Mouse (Mus musculus) brain, embryonic 14.5 days (tissue): ENCODE data around the gene Sh3yl1. TPM values are rescaled to one million over a fixed set of nuclear protein-coding genes. Genes with fewer than 3 reads are reported as not detected.

ENCODE experiments used
- DNase-seq: peaks from one replicate; pipeline ENCODE4 v3.0.0-alpha.2; 2011; ENCODE audit warnings: low read depth
- CTCF ChIP-seq: fragments of 200-500 bp; IDR thresholded peaks from 2 replicates; pipeline ENCODE4 v1.5.1; 2012; ENCODE audit warnings: inconsistent platforms, mild to moderate bottlenecking, moderate library complexity, borderline replicate concordance; ENCODE audit not compliant: insufficient read depth, insufficient read length; ENCODE audit errors: extremely low read depth
- POLR2A ChIP-seq: fragments of 200-500 bp; IDR thresholded peaks from 2 replicates; pipeline ENCODE4 v1.6.1; 2012; ENCODE audit warnings: mild to moderate bottlenecking, inconsistent platforms, borderline replicate concordance; ENCODE audit not compliant: poor library complexity, insufficient read depth, insufficient read length, severe bottlenecking; ENCODE audit errors: extremely low read depth
- polyA plus RNA-seq: library from polyadenylated mRNA; depleted of rRNA; stranded (reverse); fragments of >200 nt; gene quantifications from 2 replicates; pipeline ENCODE4 v1.2.3, GENCODE M21; 2012; rRNA removed

Gene Sh3yl1
- 19.3 and 23.0 TPM in 2 replicates for polyA plus RNA-seq

DNA sequence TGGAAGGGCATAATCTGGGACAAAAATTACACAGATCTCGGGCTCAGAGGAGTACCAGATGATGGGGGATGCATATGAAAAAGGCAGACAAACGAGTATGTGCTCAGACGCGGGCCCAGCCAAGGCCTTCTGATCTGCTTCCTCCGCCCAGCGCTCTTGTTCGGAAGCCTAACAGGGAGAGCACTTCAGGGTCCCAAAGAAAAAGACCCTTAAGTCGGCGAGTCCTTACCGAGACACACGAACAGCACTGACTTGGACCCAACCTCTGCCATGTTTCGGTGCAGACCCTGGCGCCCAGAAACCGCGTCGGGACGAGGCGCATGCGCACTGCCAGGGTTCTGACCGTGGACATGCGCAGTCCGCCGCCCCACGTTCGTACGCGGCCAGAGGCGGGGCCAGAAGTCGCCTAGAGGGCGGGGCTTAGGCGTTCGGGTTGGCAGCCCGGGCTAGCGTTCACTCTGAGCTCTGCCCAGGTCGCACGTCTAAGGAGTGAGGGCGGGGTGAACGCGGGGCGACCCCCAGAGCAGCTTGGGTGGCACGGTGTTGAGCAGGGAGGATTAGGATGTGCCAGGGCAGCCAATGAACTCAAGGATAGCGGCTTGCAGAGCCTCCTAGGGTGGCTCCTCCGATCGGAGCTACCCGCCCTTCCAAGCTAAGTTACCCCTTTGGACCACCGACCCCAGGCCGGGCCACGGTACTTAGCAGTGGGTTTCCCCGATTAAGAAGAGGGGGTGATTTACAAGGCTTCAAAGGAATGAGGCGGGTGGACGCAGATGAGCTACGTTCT, at the start of gene Sh3yl1, which contains the start of gene Acp1:
Sh3yl1 (plus strand) TSS at position 408 of the 787 bp plus-strand sequence.
Acp1 (minus strand) TSS at position 329 of the 787 bp plus-strand sequence.
- peak; percentile 97 for DNase-seq
- TF ChIP-seq POLR2A (peak; percentile 35; the same call in 1 of the 2 replicates), CTCF (no peak)

DNA sequence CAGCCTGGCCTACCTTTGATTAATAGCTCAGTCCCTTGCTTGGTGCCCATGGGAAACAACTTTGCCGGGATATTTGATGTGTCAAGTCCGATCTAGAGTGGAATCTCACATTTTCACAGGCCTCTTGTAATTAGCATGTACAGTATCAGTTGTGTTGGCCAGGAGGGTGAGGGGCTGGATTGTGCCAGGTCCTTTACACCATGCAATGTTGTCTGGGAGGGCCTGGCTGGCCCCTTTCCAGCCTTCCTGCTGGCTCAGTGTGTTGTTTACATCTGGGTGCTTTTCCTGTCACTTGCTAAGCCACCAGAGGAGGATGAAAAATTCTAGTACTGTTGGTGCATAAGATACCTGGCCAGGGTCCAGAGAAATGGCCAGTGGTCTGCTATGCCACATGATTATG, 47.1 kb upstream of the Sh3yl1 start:
- peak; percentile 61 for DNase-seq
- TF ChIP-seq POLR2A: no peak

DNA sequence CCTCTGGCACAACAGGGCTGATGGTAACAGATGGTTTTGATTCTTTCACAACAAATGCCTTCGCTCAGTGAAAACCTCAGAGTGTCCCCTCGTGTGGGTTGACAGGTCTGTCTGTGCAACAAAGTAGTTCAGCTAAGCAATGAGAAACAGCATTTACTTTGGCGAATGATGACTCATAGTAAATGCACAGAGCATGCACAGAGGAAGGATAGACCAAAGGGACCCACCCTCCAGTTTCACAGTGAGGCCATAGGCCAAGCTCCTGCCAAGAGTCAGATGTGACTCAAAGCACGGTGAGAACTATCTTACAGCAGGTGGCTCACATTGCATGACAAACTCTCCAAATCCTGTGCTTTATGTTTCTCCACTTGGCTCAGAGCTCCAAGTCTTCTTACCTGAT, 45.7 kb upstream of the Sh3yl1 start:
- no peak for DNase-seq
- TF ChIP-seq CTCF: no peak
- TF ChIP-seq POLR2A: no peak

DNA sequence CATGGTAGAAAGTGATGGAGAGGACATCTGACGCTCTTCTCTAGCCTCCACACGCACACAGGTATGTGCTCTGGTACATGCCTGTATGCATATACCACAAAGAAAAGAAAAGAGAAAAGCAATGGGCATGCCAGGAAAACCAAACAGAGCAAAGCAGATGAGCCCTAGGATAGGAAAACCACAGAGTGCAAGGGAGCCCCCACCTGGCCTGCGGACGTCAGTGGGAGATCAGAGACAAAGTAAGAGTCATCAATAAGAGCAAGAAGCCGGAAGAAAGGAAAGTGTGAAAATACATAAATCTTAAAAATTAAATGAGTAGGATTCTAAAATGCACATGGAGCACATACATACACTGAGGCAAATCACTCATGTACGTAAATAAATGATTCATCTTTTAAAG, 32.0 kb upstream of the Sh3yl1 start:
- DNase-seq: no peak

DNA sequence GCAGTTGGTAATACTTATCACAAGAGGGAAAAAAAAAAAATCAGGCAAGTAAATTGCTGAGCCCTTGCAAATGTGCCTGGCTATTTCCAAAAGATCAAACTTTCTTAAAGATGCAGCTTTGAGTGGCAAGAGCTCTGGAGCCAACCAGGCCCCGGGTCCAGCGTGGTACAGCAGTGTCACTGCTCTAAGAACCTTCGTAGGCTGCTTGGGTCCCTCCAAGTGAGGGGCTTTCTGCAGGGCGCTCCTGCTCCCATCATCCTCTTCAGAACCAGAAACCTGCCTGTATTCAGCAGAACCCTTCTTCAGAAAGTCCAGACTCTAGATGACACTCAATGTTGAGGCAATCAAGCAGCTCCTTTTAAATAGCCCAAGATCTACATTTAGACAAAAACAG, 27.9 kb upstream of the Sh3yl1 start:
- TF ChIP-seq CTCF (no peak), POLR2A (no peak)
- no peak for DNase-seq

More for the DNA sequence above, 32.0 kb upstream of the Sh3yl1 start:
- TF ChIP-seq POLR2A: no peak
- no peak for TF ChIP-seq CTCF

DNA sequence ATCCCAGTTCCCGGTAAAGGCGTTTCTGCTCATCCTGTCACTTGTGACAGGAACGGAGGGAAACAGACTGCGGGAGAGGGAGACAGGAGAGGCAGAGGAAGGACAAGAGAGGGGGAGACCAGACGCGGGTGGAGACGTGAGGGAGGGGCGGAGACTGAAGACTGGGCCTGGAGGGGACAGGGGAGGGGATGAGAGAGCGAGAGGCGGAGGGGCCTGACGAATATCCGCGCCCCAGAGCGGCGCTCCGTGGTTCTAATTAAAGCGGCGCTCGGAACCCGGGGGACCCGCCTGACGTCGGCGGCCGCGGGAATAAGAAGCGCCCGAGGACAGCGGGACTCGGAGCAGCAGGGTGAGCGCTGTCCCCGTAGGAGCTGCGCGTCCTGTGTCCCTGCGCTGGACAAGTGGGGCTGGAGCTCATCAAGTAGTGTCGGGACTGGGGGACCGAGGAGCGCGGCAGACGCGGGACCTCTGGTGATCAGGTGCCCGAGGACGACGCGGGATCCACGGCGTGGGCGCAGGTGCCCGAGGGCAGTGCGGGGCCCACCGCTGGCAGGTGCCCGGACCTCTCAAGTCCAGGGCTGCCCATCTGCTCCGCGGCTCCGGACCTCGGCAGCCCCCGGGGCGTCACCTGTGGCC, 27.4 kb upstream of the Sh3yl1 start, which contains the start of gene Alkal2:
Alkal2 (plus strand) TSS at position 337 of the 636 bp plus-strand sequence.
- DNase-seq: peak; percentile 53
- no peak for TF ChIP-seq CTCF
- TF ChIP-seq POLR2A: no peak

DNA sequence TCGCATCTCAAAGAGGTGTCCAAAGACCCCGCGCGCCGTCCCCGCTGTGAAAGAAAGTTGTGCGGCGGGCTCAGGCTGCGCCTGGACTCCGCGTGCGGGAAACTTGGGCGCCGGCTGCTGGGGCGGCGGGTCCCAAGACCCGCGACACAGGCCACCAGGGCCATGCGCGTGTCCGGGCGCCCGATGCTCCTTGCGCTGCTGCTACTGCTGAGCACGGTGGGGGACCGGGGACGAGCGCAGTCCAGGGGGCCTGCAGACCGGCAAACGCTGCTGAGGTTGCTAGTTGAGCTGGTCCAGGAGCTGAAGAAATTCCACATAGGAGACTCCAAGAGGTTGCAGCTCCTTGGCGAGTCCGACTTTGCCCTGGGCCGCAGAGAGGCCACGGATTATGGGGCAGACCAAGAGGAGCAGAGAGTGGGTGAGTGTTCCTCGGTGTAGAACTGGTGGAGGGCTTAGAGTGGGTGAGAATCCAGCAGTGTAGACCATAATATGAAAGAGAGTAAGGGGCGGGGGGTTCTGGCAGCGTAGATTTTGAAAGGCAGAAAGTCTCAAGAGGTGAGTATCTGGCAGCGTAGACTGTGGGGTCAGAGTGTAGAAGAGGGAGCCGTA, 26.7 kb upstream of the Sh3yl1 start:
- no peak for DNase-seq
- no peak for TF ChIP-seq CTCF
- TF ChIP-seq POLR2A: no peak

DNA sequence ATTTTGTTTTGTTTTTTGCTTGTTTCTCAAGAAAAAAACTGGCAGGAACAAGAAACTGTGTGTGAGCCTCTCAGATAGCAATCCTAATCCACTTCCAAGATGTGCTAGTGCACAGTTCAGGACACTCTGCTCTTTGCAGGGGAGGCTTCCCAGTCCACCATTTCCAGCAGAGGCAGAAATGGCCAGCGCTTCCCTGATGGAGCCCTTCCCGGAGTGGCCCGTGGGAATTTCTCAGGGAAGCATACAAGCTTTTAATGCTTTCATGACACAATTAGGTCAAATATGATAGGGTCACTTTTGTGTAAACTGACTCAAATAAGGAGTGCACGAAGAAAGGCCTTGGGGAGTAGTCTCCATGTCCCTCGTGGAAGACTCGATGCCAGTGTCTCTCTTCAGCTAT, 25.6 kb upstream of the Sh3yl1 start:
- no peak for DNase-seq
- TF ChIP-seq POLR2A: no peak
- no peak for TF ChIP-seq CTCF

DNA sequence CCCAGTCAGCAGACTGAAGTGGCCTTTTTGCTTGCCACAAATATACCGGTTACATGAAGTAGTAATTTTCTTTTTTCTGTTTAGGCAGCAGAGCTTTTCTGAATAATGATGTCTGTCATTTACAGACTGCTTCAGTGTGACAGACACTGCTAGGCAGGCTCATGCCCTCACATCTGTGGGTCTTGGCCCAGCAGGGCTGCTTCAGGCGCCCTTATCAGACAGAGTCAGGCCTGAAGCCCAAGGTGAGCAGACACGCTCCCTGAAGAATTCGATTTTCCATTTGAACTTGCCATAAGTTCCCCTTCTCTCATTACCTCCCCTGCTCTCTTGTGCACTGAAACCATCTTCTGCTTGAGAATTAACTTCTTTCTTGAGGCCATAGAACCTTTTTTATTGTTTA, 23.5 kb upstream of the Sh3yl1 start:
- DNase-seq: no peak
- TF ChIP-seq POLR2A (no peak), CTCF (no peak)

DNA sequence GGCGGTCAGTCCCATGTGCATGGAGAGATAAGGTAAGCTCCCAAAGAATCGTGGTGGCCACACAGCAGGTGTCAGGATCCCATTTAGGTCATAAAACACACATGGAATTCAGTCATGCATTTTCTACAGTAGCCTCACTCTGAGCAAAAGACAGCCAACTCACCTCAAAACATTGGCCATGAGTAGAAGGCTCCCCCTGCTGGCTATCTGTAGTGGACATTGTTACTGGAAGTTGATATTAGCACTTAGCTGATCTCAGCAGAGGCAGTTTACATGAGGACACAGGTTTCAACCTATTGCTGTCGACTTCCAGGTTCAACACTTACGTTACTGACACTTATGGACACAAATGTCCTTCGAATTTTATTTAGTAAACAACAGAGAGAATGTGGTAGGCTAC, 21.4 kb upstream of the Sh3yl1 start:
- TF ChIP-seq POLR2A (no peak), CTCF (peak; percentile 75; the same call in 1 of the 2 replicates)
- DNase-seq: peak; percentile 84

DNA sequence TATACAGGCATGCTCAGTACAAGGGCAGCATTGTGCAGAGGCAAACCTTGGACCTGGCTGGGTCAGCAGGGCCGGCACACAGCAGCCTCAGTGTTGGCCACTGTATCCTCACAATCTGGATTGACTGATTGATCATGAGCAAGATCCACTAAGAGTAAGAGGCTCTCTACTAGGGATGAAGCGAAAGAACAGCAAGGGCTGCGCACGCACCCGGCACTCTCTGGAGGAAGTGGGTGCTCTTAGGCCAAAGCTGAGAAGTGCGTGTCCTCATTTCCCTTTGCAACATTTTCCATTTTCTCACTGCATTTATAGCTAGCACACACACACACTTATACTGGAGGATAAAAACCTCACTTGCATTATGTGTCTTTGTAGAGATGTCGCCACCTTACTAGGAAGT, 20.0 kb upstream of the Sh3yl1 start:
- TF ChIP-seq POLR2A: no peak
- no peak for TF ChIP-seq CTCF
- DNase-seq: no peak

DNA sequence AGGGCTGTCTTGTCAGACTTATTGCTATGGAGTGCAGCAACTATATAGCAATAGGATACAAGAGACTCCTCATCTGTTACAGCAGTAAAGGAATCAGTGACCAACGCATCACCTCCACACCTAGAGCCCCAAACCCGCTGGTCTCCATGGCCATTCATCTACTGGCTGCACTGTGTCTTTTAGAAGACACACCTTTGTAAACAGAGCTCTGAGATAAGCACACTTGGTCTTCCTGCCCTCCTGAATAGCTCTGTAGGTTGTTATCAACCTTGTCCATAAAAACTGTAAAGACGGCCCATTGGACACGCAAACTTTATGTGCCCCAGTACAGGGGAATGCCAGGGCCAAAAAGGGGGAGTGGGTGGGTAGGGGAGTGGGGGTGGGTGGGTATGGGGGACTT, 14.4 kb upstream of the Sh3yl1 start:
- TF ChIP-seq CTCF (no peak), POLR2A (no peak)
- DNase-seq: no peak

DNA sequence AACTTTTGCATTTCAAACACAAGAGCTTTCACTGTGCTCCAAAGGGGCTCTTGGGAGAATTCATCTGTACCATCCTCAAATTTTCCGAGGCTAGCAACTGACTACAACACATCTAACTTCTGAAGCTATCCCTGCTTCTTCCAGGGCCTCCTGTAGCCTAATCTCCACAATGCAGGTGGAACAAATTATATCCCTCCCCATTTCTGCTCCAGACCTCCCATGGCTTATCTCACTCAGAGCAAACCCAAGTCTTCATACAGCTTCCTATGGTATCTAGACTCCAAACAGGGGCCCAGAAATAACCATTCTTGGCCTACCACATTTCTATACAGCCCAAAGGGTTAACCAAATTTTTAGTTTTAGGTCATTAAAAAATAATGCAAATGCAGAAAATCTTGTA, 2.8 kb upstream of the Sh3yl1 start:
- no peak for TF ChIP-seq POLR2A
- TF ChIP-seq CTCF: no peak
- DNase-seq: no peak
